14 mouse cellular contexts compared by ENCODE assay signal in the genomic region with DNA sequence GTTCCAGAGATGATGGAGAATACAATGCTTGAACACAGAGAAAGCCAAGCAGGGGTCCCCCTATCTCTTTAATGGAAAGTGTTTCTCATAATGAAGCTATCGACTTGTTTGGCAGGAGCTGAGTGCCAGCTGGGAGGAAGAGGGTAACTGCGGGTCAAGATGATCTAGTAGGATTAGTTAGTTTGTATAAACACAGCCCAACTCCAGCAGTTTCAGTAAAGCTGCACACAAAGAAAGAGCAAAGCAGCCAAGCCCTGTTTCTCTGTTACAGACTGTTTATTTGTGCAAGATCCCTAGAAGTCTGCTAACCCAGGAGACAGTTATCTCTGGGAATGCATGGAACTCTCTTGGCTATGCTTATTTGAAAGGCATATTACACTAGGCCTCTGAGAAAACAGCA.
DNase-seq lines count a peak whose midpoint lies in the region; ATAC-seq and TF ChIP-seq lines count a peak whose summit lies in the region.
"Had no signal": no experiment of that assay in that cellular context is flagged by ENCODE, and none has a peak within 500 bp of the region (broad histone marks: within the 10 kb centered on the region; RNA-seq: fewer than 3 reads in every experiment).

No protein-coding gene starts in this region.

- no peaks in the 10 kb centered on the region for H3K4me1 ChIP-seq in hindbrain, postnatal 0 days (ENCODE audit: insufficient read depth, low read length)
- 0 out of 2 replicates have a peak, but pooled peaks cover 2% of the 10 kb centered on the region for H3K4me1 ChIP-seq in hindbrain, embryonic 12.5 days
- 0 out of 2 replicates have a peak, but pooled peaks cover 3% of the 10 kb centered on the region for H3K4me1 ChIP-seq in embryonic facial prominence, embryonic 11.5 days (ENCODE audit: control insufficient read depth, insufficient read depth, low read length)
- H3K4me1 ChIP-seq in stomach, embryonic 16.5 days (ENCODE audit: control insufficient read depth, insufficient read depth, low read length), result peaks cover 6% of the 10 kb centered on the region

- H3K27ac ChIP-seq in hindbrain, postnatal 0 days, result no peak overlapping the region
- H3K27ac ChIP-seq in hindbrain, embryonic 12.5 days, result no peak overlapping the region
- H3K27ac ChIP-seq in embryonic facial prominence, embryonic 11.5 days (replicated peaks; ENCODE audit: low read depth, low read length), result no peak overlapping the region
- H3K27ac ChIP-seq in stomach, embryonic 16.5 days (ENCODE audit: low read length), result peak overlapping the region; percentile 68
- H3K27ac ChIP-seq: layer of hippocampus, adult 2 months had no signal

- TF ChIP-seq CTCF in hindbrain, postnatal 0 days (IDR thresholded peaks at IDR 0.05; ENCODE audit: low read depth), result no peak

- no peak overlapping the region for H3K9ac ChIP-seq in hindbrain, postnatal 0 days (replicated peaks; ENCODE audit: low read length)
- H3K9ac ChIP-seq in hindbrain, embryonic 12.5 days, result no peak overlapping the region
- H3K9ac ChIP-seq in embryonic facial prominence, embryonic 11.5 days (replicated peaks; ENCODE audit: low read length), result no peak overlapping the region
- no peak overlapping the region for H3K9ac ChIP-seq in stomach, embryonic 16.5 days (ENCODE audit: low read length)

- ATAC-seq in hindbrain, postnatal 0 days, result no peak
- ATAC-seq in hindbrain, embryonic 12.5 days (ENCODE audit: low FRiP score), result no peak
- ATAC-seq in embryonic facial prominence, embryonic 11.5 days (replicated peaks; ENCODE audit: insufficient number of reproducible peaks, low FRiP score, low TSS enrichment, low read depth), result no peak
- peak; percentile 62; the same call in 1 of the 2 replicates for ATAC-seq in stomach, embryonic 16.5 days (ENCODE audit: insufficient read depth, low FRiP score)

- H3K36me3 ChIP-seq in hindbrain, postnatal 0 days (ENCODE audit: insufficient read depth, low read length), result no peaks in the 10 kb centered on the region
- no peaks in the 10 kb centered on the region for H3K36me3 ChIP-seq in hindbrain, embryonic 12.5 days
- no peaks in the 10 kb centered on the region for H3K36me3 ChIP-seq in embryonic facial prominence, embryonic 11.5 days (replicated peaks; ENCODE audit: control insufficient read depth, insufficient read depth, low read depth, low read length)
- H3K36me3 ChIP-seq in stomach, embryonic 16.5 days (ENCODE audit: control insufficient read depth, insufficient read depth, low read length), result no peaks in the 10 kb centered on the region

- no peaks in the 10 kb centered on the region for H3K27me3 ChIP-seq in hindbrain, postnatal 0 days (ENCODE audit: insufficient read depth, low read length)
- no peaks in the 10 kb centered on the region for H3K27me3 ChIP-seq in hindbrain, embryonic 12.5 days
- H3K27me3 ChIP-seq in embryonic facial prominence, embryonic 11.5 days (ENCODE audit: control insufficient read depth, insufficient read depth, low read length), result no peaks in the 10 kb centered on the region
- no peaks in the 10 kb centered on the region for H3K27me3 ChIP-seq in stomach, embryonic 16.5 days (ENCODE audit: control insufficient read depth, insufficient read depth, low read length)

- no peak overlapping the region for H3K4me3 ChIP-seq in hindbrain, postnatal 0 days (ENCODE audit: low read length)
- no peak overlapping the region for H3K4me3 ChIP-seq in hindbrain, embryonic 12.5 days
- no peak overlapping the region for H3K4me3 ChIP-seq in embryonic facial prominence, embryonic 11.5 days (ENCODE audit: low read depth, low read length)
- H3K4me3 ChIP-seq in stomach, embryonic 16.5 days (replicated peaks; ENCODE audit: low read length), result no peak overlapping the region
- H3K4me3 ChIP-seq: erythroblast, embryonic 14.5 days; layer of hippocampus, adult 2 months had no signal

- peak; percentile 5 for DNase-seq in hindbrain, postnatal 0 days (ENCODE audit: low spot score)
- peak; percentile 26 for DNase-seq in ovary, adult 18-20 months (ENCODE audit: low spot score)
- no peak for DNase-seq in ovary, postnatal 14 days (ENCODE audit: low spot score)
- peak; percentile 21 for DNase-seq in embryonic facial prominence, embryonic 11.5 days (ENCODE audit: low spot score)
- DNase-seq in layer of hippocampus, adult 8-10 months (ENCODE audit: low spot score in 2 of 2), result no peak
- DNase-seq in frontal cortex, postnatal 14 days (ENCODE audit: low spot score in 2 of 2), result no peak
- DNase-seq: cerebellum, postnatal 36 days; heart, postnatal 10 days; kidney, adult 2 months; thymus, postnatal 25 days had no signal

- no peaks in the 10 kb centered on the region for H3K9me3 ChIP-seq in hindbrain, postnatal 0 days (ENCODE audit: low read length)
- H3K9me3 ChIP-seq in hindbrain, embryonic 12.5 days (replicated peaks), result no peaks in the 10 kb centered on the region
- H3K9me3 ChIP-seq in embryonic facial prominence, embryonic 11.5 days (replicated peaks; ENCODE audit: control insufficient read depth, low read length), result no peaks in the 10 kb centered on the region
- no peaks in the 10 kb centered on the region for H3K9me3 ChIP-seq in stomach, embryonic 16.5 days (replicated peaks; ENCODE audit: control insufficient read depth, low read length)

- 10% methylated on average over 2 of the region's 2 CpGs for WGBS in hindbrain, postnatal 0 days
- WGBS in hindbrain, embryonic 12.5 days, result 32% methylated on average over 2 of the region's 2 CpGs
- 21% methylated on average over 2 of the region's 2 CpGs for WGBS in embryonic facial prominence, embryonic 11.5 days
- WGBS in stomach, embryonic 16.5 days, result 14% methylated on average over 2 of the region's 2 CpGs

- H3K4me2 ChIP-seq in hindbrain, postnatal 0 days (ENCODE audit: low read depth, low read length), result no peak overlapping the region
- no peak overlapping the region for H3K4me2 ChIP-seq in hindbrain, embryonic 12.5 days (replicated peaks)
- no peak overlapping the region for H3K4me2 ChIP-seq in embryonic facial prominence, embryonic 11.5 days (ENCODE audit: low read depth, low read length)
- no peak overlapping the region for H3K4me2 ChIP-seq in stomach, embryonic 16.5 days (ENCODE audit: low read depth, low read length)

Comparison
In these comparisons a context has a peak if more than half of its experiments do, and no peak if none do; other contexts are left out.
1. DNase-seq: peak in hindbrain, postnatal 0 days (single experiment), ovary, adult 18-20 months (single experiment) and embryonic facial prominence, embryonic 11.5 days (single experiment); none in ovary, postnatal 14 days (single experiment), layer of hippocampus, adult 8-10 months (0 of 2) and frontal cortex, postnatal 14 days (0 of 2).